Mouse (Mus musculus) olfactory bulb, adult 2 months (tissue): Measurements from ENCODE around the gene Prrg1. TPM values are rescaled to one million over a fixed set of nuclear protein-coding genes. Genes with fewer than 3 reads are reported as not detected.
"Not testable (repeated sequence)": the region's sequence is repeated elsewhere in the genome, so short reads cannot be mapped to it uniquely, and the experiment has no call there.

Experiments used
- H3K27ac ChIP-seq: fragments of 200-500 bp; 2 replicates; pipeline ENCODE4 v1.5.1; 2012; ENCODE audit warnings: low read depth, low read length; ENCODE audit not compliant: insufficient read depth
- H3K4me1 ChIP-seq: fragments of 200-500 bp; 2 replicates; pipeline ENCODE4 v1.6.1; 2012; ENCODE audit warnings: low read length; ENCODE audit not compliant: control insufficient read depth, insufficient read depth
- H3K4me3 ChIP-seq: fragments of 200-500 bp; 2 replicates; pipeline ENCODE4 v1.5.1; 2012; ENCODE audit warnings: mild to moderate bottlenecking, low read depth, low read length, moderate library complexity; ENCODE audit not compliant: insufficient read depth
- CTCF ChIP-seq: fragments of 200-500 bp; IDR thresholded peaks from 2 replicates; pipeline ENCODE4 v1.5.1; 2012; ENCODE audit warnings: low read depth, mild to moderate bottlenecking, low read length, moderate library complexity; ENCODE audit not compliant: insufficient read depth
- POLR2A ChIP-seq: fragments of 200-500 bp; IDR thresholded peaks from 2 replicates; pipeline ENCODE4 v1.6.1; 2012; ENCODE audit warnings: mild to moderate bottlenecking, low read depth, low read length, moderate library complexity; ENCODE audit not compliant: insufficient read depth
- WGBS: fragments of 180-500 bp; shearing (Covaris S2); methylation state at CpG from one replicate; pipeline ENCODE4 v1.1.7; 2018; 5-methylcytosine and 5-hydroxymethylcytosine counted together
- polyA plus RNA-seq: library from polyadenylated mRNA; stranded (reverse); fragments of >200 nt; gene quantifications from 2 replicates; pipeline ENCODE4 v1.2.4, GENCODE M21; 2012; ENCODE audit warnings: low replicate concordance; ENCODE audit not compliant: missing spikeins, insufficient read depth, insufficient read length

The Prrg1 gene
- polyA plus RNA-seq, 1 experiment: not detected

DNA sequence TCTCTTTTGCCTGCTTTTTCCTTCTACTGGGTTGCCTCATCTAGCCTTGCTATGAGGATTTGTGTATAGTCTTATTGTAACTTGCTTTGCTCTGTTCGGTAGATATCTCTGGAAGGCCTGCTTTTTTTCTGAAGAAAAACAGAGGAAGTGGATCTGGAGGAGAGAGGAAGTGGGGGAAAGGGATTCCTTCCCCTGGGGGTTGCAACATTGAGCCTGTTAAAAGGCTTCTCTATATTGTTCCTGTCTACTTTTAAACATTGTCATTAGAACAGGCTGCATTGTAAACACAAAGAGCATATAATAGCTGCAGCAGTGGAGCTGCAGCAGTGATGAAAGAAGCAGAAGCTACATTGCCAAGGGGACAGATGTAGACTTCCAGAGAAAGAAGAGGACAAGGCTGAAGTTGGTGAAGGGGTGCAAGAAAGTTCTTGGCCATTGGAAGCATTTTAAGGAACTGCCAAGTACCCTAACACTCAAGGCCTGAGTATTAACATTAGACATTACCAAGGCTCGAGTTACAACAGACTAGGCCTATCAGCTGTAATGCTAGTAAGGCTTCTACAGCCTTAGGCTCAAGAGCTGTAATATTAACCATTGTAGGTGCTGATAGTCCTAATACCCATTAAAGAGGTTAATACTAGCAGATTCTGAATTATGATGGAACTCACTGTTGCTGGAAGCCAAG, 44.9 kb downstream of the Prrg1 start:
- Histone ChIP-seq H3K4me1 (no peaks in the 10 kb centered on the region), H3K4me3 (no peak overlapping the region), H3K27ac (no peak overlapping the region)
- WGBS: 73% methylated on average over 2 of the region's 2 CpGs
- TF ChIP-seq POLR2A (no peak), CTCF (no peak)

GRCm38 (mm10) chrX:78518301-78518700, 65.4 kb downstream of the Prrg1 start:
- Histone ChIP-seq H3K4me1 (no peaks in the 10 kb centered on the region), H3K27ac (no peak overlapping the region), H3K4me3 (no peak overlapping the region)
- TF ChIP-seq POLR2A (no peak), CTCF (no peak)
- 87% methylated on average over 2 of the region's 2 CpGs for WGBS

DNA sequence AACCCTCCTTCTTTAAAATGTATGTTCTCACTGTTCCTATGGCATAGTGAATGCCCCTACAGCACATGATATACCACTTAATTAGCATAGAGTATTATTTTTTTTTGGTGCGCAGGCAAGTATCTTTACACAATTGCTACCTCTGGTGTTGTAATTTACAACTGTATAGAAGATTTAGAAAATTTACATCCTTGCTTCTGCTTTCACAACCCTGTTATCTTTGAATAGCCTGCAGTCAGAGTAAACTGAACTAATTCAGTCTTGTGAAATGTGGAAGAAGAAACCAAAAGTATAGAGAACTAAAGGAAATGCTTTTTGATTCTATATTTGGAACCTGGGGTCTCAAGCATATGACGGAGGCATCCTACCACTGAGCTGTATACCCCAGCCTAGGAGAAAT, 100.7 kb downstream of the Prrg1 start:
- H3K27ac ChIP-seq: no peak overlapping the region
- TF ChIP-seq POLR2A: no peak
- TF ChIP-seq CTCF: no peak
- no peak overlapping the region for H3K4me3 ChIP-seq
- 88% methylated on average over 2 of the region's 2 CpGs for WGBS
- no peaks in the 10 kb centered on the region for H3K4me1 ChIP-seq

GRCm38 (mm10) chrX:78479710-78480109, 104.0 kb downstream of the Prrg1 start:
- Histone ChIP-seq H3K27ac (no peak overlapping the region), H3K4me3 (no peak overlapping the region), H3K4me1 (no peaks in the 10 kb centered on the region)
- TF ChIP-seq CTCF: no peak
- no peak for TF ChIP-seq POLR2A
- 62% methylated on average over 3 of the region's 3 CpGs for WGBS

- H3K27ac ChIP-seq: no peak overlapping the region
- TF ChIP-seq CTCF (no peak), POLR2A (no peak)
- H3K4me1 ChIP-seq: no peaks in the 10 kb centered on the region
- H3K4me3 ChIP-seq: no peak overlapping the region
- WGBS: 59% methylated on average over 6 of the region's 6 CpGs
These were observed 149.3 kb downstream of the Prrg1 start for GRCm38 (mm10) chrX:78434357-78434756.

DNA sequence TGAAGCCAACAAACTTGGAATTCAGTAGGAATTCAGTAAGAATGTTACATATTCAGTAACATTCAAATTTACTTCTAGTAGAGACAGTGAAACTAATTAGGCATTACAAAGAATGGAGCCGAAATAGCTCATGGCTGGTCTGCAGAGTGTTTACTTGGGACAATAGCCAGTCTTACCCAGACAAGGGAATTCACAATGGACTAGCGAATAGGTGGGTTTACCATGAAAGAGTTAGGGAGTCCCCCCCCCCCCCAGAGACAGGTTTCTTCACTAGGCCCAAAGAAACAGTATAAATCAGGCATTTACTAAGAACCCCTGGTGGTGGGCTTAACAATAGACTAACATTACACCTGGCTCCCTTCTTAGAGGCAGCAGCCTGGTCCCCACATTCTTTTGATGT, 180.3 kb downstream of the Prrg1 start:
- H3K4me3 ChIP-seq, H3K27ac ChIP-seq, H3K4me1 ChIP-seq: not testable (repeated sequence)
- 50% methylated on average over 2 of the region's 2 CpGs for WGBS

Other genes starting within 250 kb of the Prrg1 start
- gene 4930480E11Rik, start 214.3 kb downstream of the Prrg1 start, polyA plus RNA-seq: not detected in 2 replicates
- gene Fam47c, start 153.9 kb upstream of the Prrg1 start, polyA plus RNA-seq: not detected in 2 replicates